Mouse (Mus musculus) liver, embryonic 14.5 days (tissue): ENCODE data around the gene AA986860.

Source experiments
- CTCF ChIP-seq: IDR thresholded peaks from 2 replicates; pipeline ENCODE4 v1.5.1; 2016; ENCODE audit warnings: antibody characterized with exemption, low read depth, control low read depth
- EP300 ChIP-seq: IDR thresholded peaks from 2 replicates; pipeline ENCODE4 v1.6.1; 2016; ENCODE audit warnings: antibody characterized with exemption, low read depth

DNA sequence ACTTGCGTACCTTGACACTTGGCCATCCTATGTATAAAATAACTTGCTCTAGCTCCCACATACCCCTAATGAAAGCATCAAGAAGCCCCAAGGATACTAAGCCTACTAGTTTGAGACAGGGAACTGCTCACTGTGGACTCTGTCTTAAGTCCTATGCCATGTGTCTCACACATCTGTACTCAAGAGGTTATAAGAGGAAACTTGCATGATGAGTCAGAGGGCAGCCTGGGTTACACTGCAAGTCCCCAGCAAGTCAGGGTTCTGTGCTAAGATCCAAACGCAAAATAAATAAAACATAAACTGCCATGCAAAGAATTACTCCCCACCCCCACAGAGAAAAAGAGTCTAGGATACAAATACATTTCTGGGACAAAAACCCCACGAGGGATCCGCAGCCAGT lies 17.7 kb upstream of the AA986860 start:
- TF ChIP-seq EP300 (no peak), CTCF (no peak)
